Mouse (Mus musculus): ENCODE data around the gene 4933405L10Rik.

4933405L10Rik gene

GRCm38 (mm10) chr8:105700566-105700965 is 6.9 kb upstream of the 4933405L10Rik start:
- intact Hi-C loops (cut with DNase I): no loop called here

DNA sequence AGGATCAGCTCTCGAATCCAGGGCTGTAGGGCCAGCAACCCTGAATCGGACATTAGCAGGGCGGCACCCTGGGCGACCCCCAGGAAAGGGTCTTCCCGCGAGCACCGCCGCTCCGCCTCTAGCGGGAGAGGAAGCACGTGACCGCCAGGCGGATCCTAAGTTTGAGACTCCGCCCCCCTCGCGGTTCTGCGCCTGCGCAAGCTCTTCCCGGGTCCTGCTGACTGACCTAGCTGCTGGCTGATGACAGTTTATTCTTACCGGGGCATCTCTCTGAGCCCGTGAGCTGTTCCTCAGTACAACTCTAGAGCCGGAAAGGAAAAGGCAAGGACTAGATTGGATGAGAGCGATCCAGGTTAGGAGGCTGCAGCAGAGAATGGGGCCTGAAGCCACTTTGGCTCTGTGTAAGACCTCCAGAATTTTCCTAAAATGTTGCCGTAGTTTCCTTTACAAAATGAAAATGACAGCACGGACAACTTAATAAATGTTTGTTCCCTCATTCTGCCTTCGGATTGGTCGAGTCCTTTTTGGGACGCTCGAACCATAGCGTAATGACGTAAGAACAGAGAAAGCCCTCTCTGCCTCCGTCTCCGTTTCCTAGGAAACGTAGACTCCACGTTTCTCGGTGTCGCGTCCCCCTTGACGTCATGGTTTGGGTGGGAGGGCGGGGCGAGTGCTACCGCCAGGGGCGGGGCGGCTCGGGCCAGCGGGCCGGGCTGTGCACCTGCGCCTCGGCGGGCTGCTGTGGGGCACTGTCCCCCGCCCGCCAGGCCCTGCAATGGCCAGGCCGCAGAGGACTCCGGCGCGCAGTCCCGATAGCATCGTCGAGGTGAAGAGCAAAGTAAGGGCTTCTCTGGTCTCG is 6.3 kb upstream of the 4933405L10Rik start, which contains the start of the genes Acd and Pard6a:
TSS of gene Acd (minus strand) at position 137 of the 859 bp plus-strand sequence.
TSS of gene Pard6a (plus strand) at position 183 of the 859 bp plus-strand sequence.
- intact Hi-C loops (cut with DNase I): no loop called here

DNA sequence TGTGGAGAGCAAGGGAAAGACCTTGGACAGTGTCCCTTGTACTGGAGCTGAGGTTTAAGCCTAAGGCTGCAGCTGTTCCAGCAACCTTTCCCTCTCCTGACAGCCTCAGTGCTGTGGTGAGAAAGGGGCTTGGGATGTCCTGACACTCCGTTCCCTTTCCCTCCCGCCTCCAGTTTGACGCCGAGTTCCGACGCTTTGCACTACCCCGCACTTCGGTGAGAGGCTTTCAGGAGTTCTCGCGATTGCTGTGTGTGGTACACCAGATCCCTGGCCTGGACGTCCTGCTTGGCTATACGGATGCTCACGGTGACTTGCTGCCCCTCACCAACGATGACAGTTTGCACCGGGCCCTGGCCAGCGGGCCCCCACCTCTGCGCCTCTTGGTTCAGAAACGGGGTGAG is 5.5 kb upstream of the 4933405L10Rik start:
- intact Hi-C loops (cut with DNase I): no loop called here

DNA sequence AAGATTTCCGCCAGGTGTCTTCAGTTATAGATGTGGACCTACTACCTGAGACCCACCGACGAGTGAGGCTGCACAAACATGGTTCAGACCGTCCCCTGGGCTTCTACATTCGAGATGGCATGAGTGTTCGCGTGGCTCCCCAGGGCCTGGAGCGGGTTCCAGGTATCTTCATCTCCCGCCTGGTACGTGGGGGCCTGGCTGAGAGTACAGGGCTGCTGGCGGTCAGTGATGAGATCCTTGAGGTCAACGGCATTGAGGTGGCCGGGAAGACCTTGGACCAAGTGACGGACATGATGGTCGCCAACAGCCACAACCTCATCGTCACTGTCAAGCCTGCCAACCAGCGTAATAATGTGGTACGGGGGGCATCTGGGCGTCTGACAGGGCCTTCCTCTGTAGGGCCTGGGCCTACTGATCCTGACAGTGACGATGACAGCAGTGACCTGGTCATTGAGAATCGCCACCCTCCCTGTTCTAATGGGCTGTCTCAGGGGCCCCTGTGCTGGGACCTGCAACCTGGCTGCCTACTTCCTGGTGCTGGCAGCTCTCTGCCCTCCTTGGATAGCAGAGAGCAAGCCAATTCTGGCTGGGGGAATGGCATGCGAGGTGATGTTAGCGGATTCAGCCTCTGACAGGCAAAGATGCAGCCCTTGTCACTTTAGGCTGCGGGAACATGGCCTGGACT is 4.6 kb upstream of the 4933405L10Rik start:
- intact Hi-C loops (cut with DNase I): no loop called here

- intact Hi-C loops (cut with DNase I): no loop called here
These were observed 3.2 kb upstream of the 4933405L10Rik start for GRCm38 (mm10) chr8:105704146-105704812.

- intact Hi-C loops (cut with DNase I): no loop called here
These were observed 2.5 kb upstream of the 4933405L10Rik start for GRCm38 (mm10) chr8:105704955-105705354.

GRCm38 (mm10) chr8:105706426-105706825 is 1.0 kb upstream of the 4933405L10Rik start:
- intact Hi-C loops (cut with DNase I): no loop called here

DNA sequence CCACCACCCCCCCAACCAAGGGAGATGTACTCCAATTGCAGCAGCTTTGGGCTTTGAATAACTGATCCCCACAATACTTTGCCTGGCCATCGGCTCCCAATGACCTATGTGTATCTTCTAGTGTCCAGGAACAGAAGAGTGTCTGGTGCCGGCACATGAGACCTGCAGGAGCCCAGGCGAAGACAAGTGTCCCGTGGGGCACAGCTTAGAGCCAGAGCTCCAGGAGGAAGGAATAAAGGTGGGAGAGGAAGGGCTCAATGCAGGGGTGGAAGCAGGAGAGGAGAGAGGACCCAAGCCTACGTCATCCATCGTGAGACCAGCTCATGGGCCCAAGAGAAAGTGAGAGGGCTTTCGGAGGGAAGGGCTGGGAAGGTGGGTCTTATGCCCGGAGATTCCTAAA is 1.2 kb downstream of the 4933405L10Rik start:
- intact Hi-C loops (cut with DNase I): no loop called here

DNA sequence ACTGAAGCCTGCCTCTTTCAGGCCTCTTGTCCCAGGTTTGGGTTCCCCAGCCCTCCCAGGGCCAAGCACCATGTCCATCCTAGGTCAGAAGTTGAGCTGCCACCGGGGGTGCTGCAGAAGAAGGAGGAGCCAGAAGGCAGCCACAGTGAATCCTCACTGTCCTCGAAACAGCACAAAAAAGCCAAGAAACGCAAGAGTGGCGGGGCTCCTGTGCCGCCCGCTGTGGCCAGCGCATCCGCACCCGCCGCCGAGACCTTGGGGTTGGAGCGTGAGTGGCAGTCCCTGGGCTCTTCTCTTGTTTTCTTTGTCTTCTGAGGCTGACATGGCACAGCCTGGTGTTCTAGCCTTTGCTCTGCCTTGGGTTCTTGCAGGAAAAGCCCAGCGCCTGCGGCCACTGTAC is 1.9 kb downstream of the 4933405L10Rik start:
- intact Hi-C loops (cut with DNase I): no loop called here

GRCm38 (mm10) chr8:105712286-105712685 is 4.8 kb downstream of the 4933405L10Rik start:
- intact Hi-C loops (cut with DNase I): loop anchor here (5.0 kb wide), 1 partner anchor 220 kb away; the partner anchor contains the start of gene Ctrl

DNA sequence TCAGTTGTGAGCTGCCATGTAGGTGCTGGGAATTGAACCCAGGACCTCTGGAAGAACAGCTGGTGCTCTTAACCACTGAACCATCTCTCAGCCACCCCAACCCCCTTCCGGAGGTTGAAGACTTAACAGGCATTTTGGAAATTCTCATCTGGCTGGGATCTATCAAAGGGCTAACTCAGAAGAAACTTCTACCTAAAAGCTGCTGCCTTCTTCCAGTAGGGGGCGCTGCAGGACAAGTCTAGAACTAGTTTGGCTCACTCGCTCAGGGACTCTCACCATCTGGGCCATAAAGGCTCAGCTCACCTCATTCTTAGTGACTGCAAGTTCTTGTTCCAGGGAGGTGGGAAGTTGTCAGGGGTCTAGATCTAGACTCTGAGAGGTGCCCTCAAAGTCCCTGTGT is 6.7 kb downstream of the 4933405L10Rik start:
- intact Hi-C loops (cut with DNase I): loop anchor here (2.0 to 5.0 kb wide), 2 partner anchors 75 to 218 kb away; partner anchors contain the start of gene Ctrl

DNA sequence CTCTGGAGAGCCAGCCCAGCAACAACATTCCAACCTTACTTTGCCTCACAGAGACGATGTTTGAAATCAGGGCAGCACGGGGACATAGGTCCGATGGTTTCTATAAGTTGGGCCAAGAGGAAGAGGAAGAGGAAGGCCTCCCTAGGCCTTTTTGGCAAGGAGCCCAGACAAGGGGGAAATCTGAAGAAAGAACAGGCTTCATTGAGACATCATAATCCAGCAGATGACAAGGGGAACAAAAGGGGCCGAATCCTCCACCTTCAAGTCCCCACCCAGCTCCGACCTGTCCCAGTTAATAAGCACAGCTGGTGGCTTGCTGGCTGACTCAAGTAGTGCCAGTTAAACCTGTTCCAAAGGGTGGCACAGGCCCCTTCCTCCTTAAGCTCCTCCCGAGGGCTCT is 7.6 kb downstream of the 4933405L10Rik start:
- intact Hi-C loops (cut with DNase I): loop anchor here (2.0 kb wide), 1 partner anchor 74 kb away; no protein-coding TSS in a partner anchor

GRCm38 (mm10) chr8:105716302-105716945 is 9.0 kb downstream of the 4933405L10Rik start:
- intact Hi-C loops (cut with DNase I): no loop called here

DNA sequence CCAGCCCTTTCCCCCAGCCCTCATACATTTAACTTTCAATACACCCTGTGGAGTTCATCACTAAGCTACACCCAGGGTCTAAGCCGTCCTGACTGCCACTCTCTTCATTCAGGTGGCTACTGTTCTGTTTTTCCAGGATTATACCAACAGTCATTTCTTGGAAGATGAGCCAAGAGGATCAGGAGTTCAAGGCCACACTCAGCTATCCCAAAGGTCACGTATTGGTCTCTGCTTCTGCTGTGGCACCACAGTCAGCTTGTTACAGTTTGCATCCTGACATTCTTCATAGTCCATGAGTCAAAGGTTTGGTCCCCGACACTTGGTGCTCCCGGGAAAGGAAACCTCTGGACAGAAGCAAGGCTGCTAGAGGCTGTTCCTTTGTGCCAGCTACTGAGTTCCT is 12.2 kb downstream of the 4933405L10Rik start:
- intact Hi-C loops (cut with DNase I): no loop called here

DNA sequence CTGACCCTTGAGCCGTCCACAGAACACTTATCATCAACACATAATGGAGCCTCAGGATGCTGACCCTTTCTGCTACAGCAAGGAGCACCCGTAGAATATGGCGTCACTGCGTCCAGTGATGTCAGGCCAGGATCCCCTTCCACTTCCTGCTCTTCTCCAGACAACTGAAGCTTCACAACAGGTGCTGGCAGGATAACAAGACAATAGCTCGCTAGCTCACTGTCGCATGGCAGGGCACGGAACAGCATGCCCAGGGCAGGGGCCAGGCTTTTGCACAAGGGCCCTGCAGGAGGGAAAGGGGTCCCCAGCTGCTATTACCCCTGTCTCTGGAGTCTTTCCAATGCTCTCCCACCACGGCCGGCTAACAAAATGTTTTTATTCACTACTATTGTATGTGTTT is 15.4 kb downstream of the 4933405L10Rik start:
- intact Hi-C loops (cut with DNase I): no loop called here

- intact Hi-C loops (cut with DNase I): no loop called here
These were observed 18.3 kb downstream of the 4933405L10Rik start for GRCm38 (mm10) chr8:105725726-105726125.

DNA sequence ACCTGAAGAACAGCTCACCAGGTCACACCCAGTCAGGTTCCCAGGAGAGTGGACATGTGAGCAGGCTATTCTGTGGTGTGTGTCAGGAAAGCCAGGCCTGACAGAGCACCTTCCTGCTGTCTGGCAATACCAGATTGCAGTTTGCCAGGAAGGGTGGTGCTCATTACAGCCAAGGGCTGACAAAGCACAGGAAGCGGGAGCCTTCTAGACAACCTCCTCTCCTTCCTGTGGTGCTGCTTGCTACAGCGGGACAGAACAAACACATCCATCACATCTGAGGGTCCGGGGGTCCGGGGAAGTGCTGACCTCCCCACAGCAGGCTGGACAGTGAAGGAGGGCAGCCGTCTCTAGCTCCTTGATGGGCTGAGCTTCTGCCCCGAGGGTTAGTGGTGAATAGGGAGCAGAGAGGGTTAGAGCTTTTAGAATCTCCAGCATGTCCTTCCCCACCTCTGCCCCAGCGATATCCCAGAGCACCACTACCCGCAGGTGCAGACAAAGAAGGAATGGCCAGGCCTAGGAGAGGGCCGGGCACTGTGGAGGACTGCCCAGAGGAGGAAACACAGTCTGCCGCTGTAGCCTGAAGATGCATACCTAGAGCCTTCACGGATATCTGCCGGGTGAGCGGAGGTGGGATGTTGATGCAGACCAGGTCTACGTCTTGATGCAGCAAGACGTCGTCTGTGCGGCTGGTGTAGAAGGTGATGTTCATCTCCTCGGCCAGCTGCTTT is 20.1 kb downstream of the 4933405L10Rik start:
- intact Hi-C loops (cut with DNase I): no loop called here

DNA sequence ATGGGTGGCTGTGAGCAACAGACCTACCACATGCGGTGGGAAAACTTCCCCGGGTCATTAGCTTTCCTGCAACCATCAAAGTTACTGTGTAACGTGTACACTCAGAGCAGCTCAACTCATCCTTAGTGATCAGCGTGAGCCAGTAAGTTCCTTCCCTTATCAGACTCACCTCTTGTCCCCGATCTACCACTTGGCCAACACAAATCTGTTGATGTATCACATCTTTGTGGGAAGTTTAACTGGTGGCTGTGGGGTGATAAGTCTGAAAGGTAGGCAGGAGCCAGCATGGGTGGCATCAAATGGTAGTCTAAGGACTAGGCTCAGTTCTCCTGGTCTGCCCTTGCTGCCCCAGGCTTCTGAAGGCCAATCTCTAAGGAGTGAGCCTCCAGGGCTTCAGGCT is 24.7 kb downstream of the 4933405L10Rik start:
- intact Hi-C loops (cut with DNase I): no loop called here

DNA sequence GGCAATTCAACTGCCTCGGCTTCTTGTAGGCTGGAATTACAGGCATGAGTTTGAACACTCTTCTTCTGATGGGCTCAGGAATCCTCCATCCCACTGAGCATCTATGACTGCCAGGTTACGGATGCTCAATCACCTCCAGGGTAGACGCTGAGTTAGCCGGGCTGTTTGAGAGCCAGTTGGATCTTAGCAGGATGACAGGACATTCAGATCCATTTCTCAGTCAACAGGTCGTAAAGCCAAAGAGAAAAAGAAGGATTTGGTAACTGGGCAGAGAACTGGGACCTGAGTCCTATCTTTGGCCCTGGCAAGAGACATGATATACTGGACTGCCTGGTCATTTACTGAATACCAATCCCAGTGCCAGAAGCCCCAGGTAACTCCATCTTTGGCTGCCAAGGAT is 31.8 kb downstream of the 4933405L10Rik start:
- intact Hi-C loops (cut with DNase I): no loop called here

GRCm38 (mm10) chr8:105743301-105743700 is 35.8 kb downstream of the 4933405L10Rik start:
- intact Hi-C loops (cut with DNase I): no loop called here
